In genomic region chr1:186456131-186456530, GRCm38 (mm10) we compare ENCODE assay signal across 11 mouse cellular contexts.
DNase-seq lines count a peak whose midpoint lies in the region; ATAC-seq and TF ChIP-seq lines count a peak whose summit lies in the region.
"Had no signal": no experiment of that assay in that cellular context is flagged by ENCODE, and none has a peak within 500 bp of the region (broad histone marks: within the 10 kb centered on the region; RNA-seq: fewer than 3 reads in every experiment).

No protein-coding gene starts in this region.

- peak; percentile 30 for DNase-seq in gastrocnemius, adult 18-20 months (ENCODE audit: low spot score)
- DNase-seq in gastrocnemius, postnatal 4 days (ENCODE audit: low spot score in 2 of 2), result no peak
- peak; percentile 42 for DNase-seq in limb, embryonic 11.5 days (ENCODE audit: low spot score)
- DNase-seq in limb, embryonic 10.5 days (ENCODE audit: low spot score), result no peak
- no peak for DNase-seq in T-cell, adult 2 months (ENCODE audit: low spot score)
- DNase-seq in natural killer cell, adult 2 months (ENCODE audit: low spot score in 2 of 2), result no peak

- WGBS in limb, embryonic 11.5 days, result 98% methylated on average over 3 of the region's 3 CpGs
- 99% methylated on average over 3 of the region's 3 CpGs for WGBS in limb, embryonic 10.5 days

- H3K9me3 ChIP-seq in limb, embryonic 11.5 days (ENCODE audit: control insufficient read depth, low read length), result no peaks in the 10 kb centered on the region
- no peaks in the 10 kb centered on the region for H3K9me3 ChIP-seq in limb, embryonic 10.5 days (replicated peaks)
- no peaks in the 10 kb centered on the region for H3K9me3 ChIP-seq in E14TG2a.4 (ENCODE audit: low read length)
- H3K9me3 ChIP-seq: hindbrain, embryonic 15.5 days; limb, embryonic 13.5 days had no signal

- no peak overlapping the region for H3K9ac ChIP-seq in limb, embryonic 11.5 days (ENCODE audit: low read length)
- H3K9ac ChIP-seq: hindbrain, embryonic 15.5 days; limb, embryonic 13.5 days had no signal

- no peaks in the 10 kb centered on the region for H3K4me1 ChIP-seq in limb, embryonic 11.5 days (ENCODE audit: control insufficient read depth, insufficient read depth, low read length)
- no peaks in the 10 kb centered on the region for H3K4me1 ChIP-seq in limb, embryonic 10.5 days
- H3K4me1 ChIP-seq in E14TG2a.4 (replicated peaks; ENCODE audit: low read depth, low read length), result 0 out of 2 replicates have a peak, but pooled peaks cover 7% of the 10 kb centered on the region
- H3K4me1 ChIP-seq: hindbrain, embryonic 15.5 days had no signal

- TF ChIP-seq CTCF in E14TG2a.4 (conservative IDR thresholded peaks at IDR 0.05; ENCODE audit: low read length), result peak; percentile 92

- no peak overlapping the region for H3K4me3 ChIP-seq in limb, embryonic 11.5 days (ENCODE audit: low read depth, low read length)
- no peak overlapping the region for H3K4me3 ChIP-seq in limb, embryonic 10.5 days
- H3K4me3 ChIP-seq in E14TG2a.4 (replicated peaks; ENCODE audit: low read length), result no peak overlapping the region
- H3K4me3 ChIP-seq: hindbrain, embryonic 15.5 days; limb, embryonic 13.5 days had no signal

- ATAC-seq in limb, embryonic 11.5 days (ENCODE audit: insufficient number of reproducible peaks, low FRiP score, low TSS enrichment, low read depth), result no peak
- 0 out of 2 replicates have a peak, but pooled peaks have one; percentile 50 for ATAC-seq in common myeloid progenitor, adult 5-6 weeks (replicated peaks; ENCODE audit: low read depth, poor library complexity, severe bottlenecking)
- ATAC-seq: forebrain, embryonic 16.5 days had no signal

- H3K27me3 ChIP-seq in limb, embryonic 11.5 days (ENCODE audit: control insufficient read depth, insufficient read depth, low read length), result no peaks in the 10 kb centered on the region
- H3K27me3 ChIP-seq in limb, embryonic 10.5 days (ENCODE audit: low read depth, poor library complexity, severe bottlenecking), result no peaks in the 10 kb centered on the region
- no peaks in the 10 kb centered on the region for H3K27me3 ChIP-seq in E14TG2a.4 (ENCODE audit: insufficient read depth, low read length)
- H3K27me3 ChIP-seq: hindbrain, embryonic 15.5 days; limb, embryonic 13.5 days had no signal

- no peaks in the 10 kb centered on the region for H3K36me3 ChIP-seq in limb, embryonic 11.5 days (ENCODE audit: control insufficient read depth, insufficient read depth, low read length)
- no peaks in the 10 kb centered on the region for H3K36me3 ChIP-seq in limb, embryonic 10.5 days
- H3K36me3 ChIP-seq in E14TG2a.4 (ENCODE audit: insufficient read depth, low read length), result no peaks in the 10 kb centered on the region
- H3K36me3 ChIP-seq: hindbrain, embryonic 15.5 days; limb, embryonic 13.5 days had no signal

- no peak overlapping the region for H3K4me2 ChIP-seq in limb, embryonic 11.5 days (ENCODE audit: low read depth, severe bottlenecking)
- H3K4me2 ChIP-seq: hindbrain, embryonic 15.5 days; limb, embryonic 13.5 days had no signal

- H3K27ac ChIP-seq in limb, embryonic 11.5 days (replicated peaks; ENCODE audit: low read depth, low read length), result no peak overlapping the region
- no peak overlapping the region for H3K27ac ChIP-seq in limb, embryonic 10.5 days
- H3K27ac ChIP-seq: hindbrain, embryonic 15.5 days; limb, embryonic 13.5 days had no signal

Comparison
In these comparisons a context has a peak if more than half of its experiments do, and no peak if none do; other contexts are left out.
1. DNase-seq: peak in gastrocnemius, adult 18-20 months (single experiment) and limb, embryonic 11.5 days (single experiment); none in gastrocnemius, postnatal 4 days (0 of 2), limb, embryonic 10.5 days (single experiment), T-cell, adult 2 months (single experiment) and natural killer cell, adult 2 months (0 of 2).